Mouse (Mus musculus): ENCODE data around the gene Gm3952. TPM values are rescaled to one million over a fixed set of nuclear protein-coding genes. Genes with fewer than 3 reads are reported as not detected.

Gm3952 gene
- not detected in 2 replicates for polyA plus RNA-seq (2015; fragmentation: Nextera tagmentation; extraction: Ambion mirVana)

- H3K4me1 ChIP-seq (replicated peaks) = no peaks in the 10 kb centered on the region
- H3K9ac ChIP-seq = no peak within 1 kb of the TSS
- no peak within 1 kb of the TSS for H3K4me3 ChIP-seq
- ATAC-seq (ENCODE audit: low FRiP score, low read depth) = no peak
- H3K27me3 ChIP-seq = no peaks in the 10 kb centered on the region
- H3K4me2 ChIP-seq = no peak within 1 kb of the TSS
- no peak within 1 kb of the TSS for H3K27ac ChIP-seq (replicated peaks)
- no peaks in the 10 kb centered on the region for H3K9me3 ChIP-seq
- WGBS = 81% methylated on average over 1 of the region's 1 CpGs
- H3K36me3 ChIP-seq = no peaks in the 10 kb centered on the region
Measured at GRCm38 (mm10) chr8:128798594-128798993, at the start of gene Gm3952. TSS of gene Gm3952 (minus strand) at chr8:128798694.

- Histone ChIP-seq H3K27me3 (no peaks in the 10 kb centered on the region), H3K4me3 (no peak overlapping the region), H3K9me3 (no peaks in the 10 kb centered on the region), H3K4me2 (no peak overlapping the region), H3K4me1 (replicated peaks) (no peaks in the 10 kb centered on the region), H3K27ac (replicated peaks) (no peak overlapping the region), H3K36me3 (no peaks in the 10 kb centered on the region), H3K9ac (no peak overlapping the region)
- no peak for ATAC-seq (ENCODE audit: low FRiP score, low read depth)
- WGBS = 56% methylated on average over 5 of the region's 5 CpGs
Measured at GRCm38 (mm10) chr8:128843749-128844148, 45.3 kb upstream of the Gm3952 start.

- no peak for ATAC-seq (ENCODE audit: low FRiP score, low read depth)
- Histone ChIP-seq H3K27ac (replicated peaks) (no peak overlapping the region), H3K9ac (no peak overlapping the region), H3K4me2 (no peak overlapping the region), H3K9me3 (no peaks in the 10 kb centered on the region), H3K36me3 (no peaks in the 10 kb centered on the region), H3K4me3 (no peak overlapping the region), H3K4me1 (replicated peaks) (no peaks in the 10 kb centered on the region), H3K27me3 (no peaks in the 10 kb centered on the region)
- 91% methylated on average over 4 of the region's 4 CpGs for WGBS
Measured at GRCm38 (mm10) chr8:128812521-128812920, 14.0 kb upstream of the Gm3952 start.

- no peak overlapping the region for H3K9ac ChIP-seq
- ATAC-seq (ENCODE audit: low FRiP score, low read depth) = no peak
- H3K9me3 ChIP-seq = no peaks in the 10 kb centered on the region
- 94% methylated on average over 3 of the region's 3 CpGs for WGBS
- no peaks in the 10 kb centered on the region for H3K4me1 ChIP-seq (replicated peaks)
- peaks cover 38% of the 10 kb centered on the region for H3K36me3 ChIP-seq
- no peaks in the 10 kb centered on the region for H3K27me3 ChIP-seq
- H3K4me2 ChIP-seq = no peak overlapping the region
- H3K4me3 ChIP-seq = no peak overlapping the region
- H3K27ac ChIP-seq (replicated peaks) = no peak overlapping the region
Measured at GRCm38 (mm10) chr8:128735692-128736091, 62.8 kb downstream of the Gm3952 start.

GRCm38 (mm10) chr8:128734118-128734517 lies 64.4 kb downstream of the Gm3952 start:
- Histone ChIP-seq H3K27me3 (no peaks in the 10 kb centered on the region), H3K36me3 (peaks cover 34% of the 10 kb centered on the region), H3K27ac (replicated peaks) (no peak overlapping the region), H3K9me3 (no peaks in the 10 kb centered on the region), H3K4me2 (no peak overlapping the region), H3K9ac (no peak overlapping the region), H3K4me3 (no peak overlapping the region), H3K4me1 (replicated peaks) (no peaks in the 10 kb centered on the region)
- 95% methylated on average over 3 of the region's 3 CpGs for WGBS
- no peak for ATAC-seq (ENCODE audit: low FRiP score, low read depth)

- WGBS = 20% methylated on average over 2 of the region's 2 CpGs
- peak overlapping the region; percentile 7; the same call in 1 of the 2 replicates for H3K27ac ChIP-seq (replicated peaks)
- ATAC-seq (ENCODE audit: low FRiP score, low read depth) = peak; percentile 82
- H3K4me1 ChIP-seq (replicated peaks) = no peaks in the 10 kb centered on the region
- H3K4me3 ChIP-seq = no peak overlapping the region
- peaks cover 41% of the 10 kb centered on the region for H3K36me3 ChIP-seq
- H3K9ac ChIP-seq = no peak overlapping the region
- no peaks in the 10 kb centered on the region for H3K9me3 ChIP-seq
- no peaks in the 10 kb centered on the region for H3K27me3 ChIP-seq
- no peak overlapping the region for H3K4me2 ChIP-seq
Measured at GRCm38 (mm10) chr8:128732254-128732653, 66.2 kb downstream of the Gm3952 start.

GRCm38 (mm10) chr8:128727213-128727612 lies 71.3 kb downstream of the Gm3952 start:
- H3K27me3 ChIP-seq = no peaks in the 10 kb centered on the region
- ATAC-seq (ENCODE audit: low FRiP score, low read depth) = no peak
- H3K4me1 ChIP-seq (replicated peaks) = no peaks in the 10 kb centered on the region
- H3K27ac ChIP-seq (replicated peaks) = no peak overlapping the region
- H3K36me3 ChIP-seq = peaks cover 41% of the 10 kb centered on the region
- no peak overlapping the region for H3K4me3 ChIP-seq
- no peak overlapping the region for H3K9ac ChIP-seq
- WGBS = 50% methylated on average over 1 of the region's 1 CpGs
- H3K4me2 ChIP-seq = no peak overlapping the region
- H3K9me3 ChIP-seq = no peaks in the 10 kb centered on the region

- Histone ChIP-seq H3K27ac (replicated peaks) (no peak overlapping the region), H3K36me3 (peaks cover 48% of the 10 kb centered on the region), H3K9ac (no peak overlapping the region), H3K4me1 (replicated peaks) (no peaks in the 10 kb centered on the region), H3K27me3 (no peaks in the 10 kb centered on the region), H3K4me2 (no peak overlapping the region), H3K4me3 (no peak overlapping the region), H3K9me3 (no peaks in the 10 kb centered on the region)
- ATAC-seq (ENCODE audit: low FRiP score, low read depth) = peak; percentile 86
- 69% methylated on average over 1 of the region's 1 CpGs for WGBS
Measured at GRCm38 (mm10) chr8:128724819-128725218, 73.7 kb downstream of the Gm3952 start.

GRCm38 (mm10) chr8:128716184-128716583 lies 82.3 kb downstream of the Gm3952 start:
- H3K4me1 ChIP-seq (replicated peaks) = no peaks in the 10 kb centered on the region
- H3K9ac ChIP-seq = no peak overlapping the region
- H3K27me3 ChIP-seq = no peaks in the 10 kb centered on the region
- no peak overlapping the region for H3K4me3 ChIP-seq
- ATAC-seq (ENCODE audit: low FRiP score, low read depth) = no peak
- H3K9me3 ChIP-seq = no peaks in the 10 kb centered on the region
- H3K4me2 ChIP-seq = no peak overlapping the region
- peaks cover 63% of the 10 kb centered on the region for H3K36me3 ChIP-seq
- H3K27ac ChIP-seq (replicated peaks) = no peak overlapping the region

- Histone ChIP-seq H3K4me3 (no peak overlapping the region), H3K36me3 (peaks cover 31% of the 10 kb centered on the region), H3K4me1 (replicated peaks) (no peaks in the 10 kb centered on the region), H3K9me3 (no peaks in the 10 kb centered on the region), H3K4me2 (no peak overlapping the region), H3K27me3 (no peaks in the 10 kb centered on the region), H3K27ac (replicated peaks) (no peak overlapping the region), H3K9ac (no peak overlapping the region)
- ATAC-seq (ENCODE audit: low FRiP score, low read depth) = no peak
- 51% methylated on average over 3 of the region's 3 CpGs for WGBS
Measured at GRCm38 (mm10) chr8:128709261-128709660, 89.2 kb downstream of the Gm3952 start.

- Histone ChIP-seq H3K4me3 (no peak overlapping the region), H3K9ac (no peak overlapping the region), H3K9me3 (no peaks in the 10 kb centered on the region), H3K4me1 (replicated peaks) (no peaks in the 10 kb centered on the region), H3K4me2 (no peak overlapping the region), H3K36me3 (peaks cover 6% of the 10 kb centered on the region), H3K27ac (replicated peaks) (no peak overlapping the region), H3K27me3 (no peaks in the 10 kb centered on the region)
- WGBS = 87% methylated on average over 2 of the region's 2 CpGs
- no peak for ATAC-seq (ENCODE audit: low FRiP score, low read depth)
Measured at GRCm38 (mm10) chr8:128704836-128705235, 93.7 kb downstream of the Gm3952 start.

GRCm38 (mm10) chr8:128704376-128704775 lies 94.1 kb downstream of the Gm3952 start:
- no peaks in the 10 kb centered on the region for H3K27me3 ChIP-seq
- H3K9ac ChIP-seq = no peak overlapping the region
- H3K36me3 ChIP-seq = peaks cover 6% of the 10 kb centered on the region
- H3K27ac ChIP-seq (replicated peaks) = no peak overlapping the region
- H3K4me2 ChIP-seq = no peak overlapping the region
- no peak for ATAC-seq (ENCODE audit: low FRiP score, low read depth)
- no peaks in the 10 kb centered on the region for H3K4me1 ChIP-seq (replicated peaks)
- H3K4me3 ChIP-seq = no peak overlapping the region
- 85% methylated on average over 1 of the region's 1 CpGs for WGBS
- H3K9me3 ChIP-seq = no peaks in the 10 kb centered on the region

- no peak overlapping the region for H3K27ac ChIP-seq (replicated peaks)
- no peak overlapping the region for H3K4me2 ChIP-seq
- no peaks in the 10 kb centered on the region for H3K27me3 ChIP-seq
- H3K36me3 ChIP-seq = no peaks in the 10 kb centered on the region
- 79% methylated on average over 3 of the region's 3 CpGs for WGBS
- H3K9me3 ChIP-seq = no peaks in the 10 kb centered on the region
- H3K9ac ChIP-seq = no peak overlapping the region
- H3K4me1 ChIP-seq (replicated peaks) = peaks cover 6% of the 10 kb centered on the region; the same call in 1 of the 2 replicates
- no peak overlapping the region for H3K4me3 ChIP-seq
- no peak for ATAC-seq (ENCODE audit: low FRiP score, low read depth)
Measured at GRCm38 (mm10) chr8:128697945-128698344, 100.5 kb downstream of the Gm3952 start.
